ENCODE assay signal across 19 mouse cellular contexts in genomic region chr1:73532316-73532715, GRCm38 (mm10).
DNase-seq lines count a peak whose midpoint lies in the region; ATAC-seq and TF ChIP-seq lines count a peak whose summit lies in the region.
"Had no signal": no experiment of that assay in that cellular context is flagged by ENCODE, and none has a peak within 500 bp of the region (broad histone marks: within the 10 kb centered on the region; RNA-seq: fewer than 3 reads in every experiment).

No protein-coding gene starts in this region.

- no peaks in the 10 kb centered on the region for H3K9me3 ChIP-seq in midbrain, embryonic 11.5 days (ENCODE audit: control insufficient read depth, low read length)
- H3K9me3 ChIP-seq in midbrain, embryonic 13.5 days = no peaks in the 10 kb centered on the region
- no peaks in the 10 kb centered on the region for H3K9me3 ChIP-seq in liver, embryonic 12.5 days (replicated peaks)
- H3K9me3 ChIP-seq: embryonic facial prominence, embryonic 13.5 days; forebrain, embryonic 12.5 days; heart, embryonic 13.5 days; hindbrain, embryonic 12.5 days had no signal

- no peak for ATAC-seq in midbrain, embryonic 11.5 days (ENCODE audit: low FRiP score)
- ATAC-seq in midbrain, embryonic 13.5 days = no peak
- no peak for ATAC-seq in liver, embryonic 12.5 days
- ATAC-seq: activated CD4-positive, CD25-positive, alpha-beta regulatory T cell, adult 4 months; forebrain, embryonic 16.5 days; hindbrain, embryonic 16.5 days; inflammation-experienced regulatory T-cells, adult 6 months; intestine, postnatal 0 days; Patski had no signal

- peak; percentile 4 for DNase-seq in midbrain, embryonic 11.5 days (ENCODE audit: low spot score, missing footprints)
- peak; percentile 51 to 67 for DNase-seq in cerebellum, adult 2 months
- peak; percentile 42 for DNase-seq in cerebellum, postnatal 25 days
- DNase-seq in frontal cortex, postnatal 36 days (ENCODE audit: low spot score in 2 of 2) = no peak
- DNase-seq: adrenal gland, postnatal 25 days; gastrocnemius, postnatal 14 days; heart, postnatal 4 days had no signal

- H3K27me3 ChIP-seq in midbrain, embryonic 11.5 days (ENCODE audit: control insufficient read depth, insufficient read depth, low read length) = no peaks in the 10 kb centered on the region
- H3K27me3 ChIP-seq in midbrain, embryonic 13.5 days = no peaks in the 10 kb centered on the region
- H3K27me3 ChIP-seq in cerebellum, adult 2 months (ENCODE audit: control insufficient read depth, insufficient read depth, low read length) = no peaks in the 10 kb centered on the region
- no peaks in the 10 kb centered on the region for H3K27me3 ChIP-seq in liver, embryonic 12.5 days (replicated peaks)
- H3K27me3 ChIP-seq: embryonic facial prominence, embryonic 13.5 days; forebrain, embryonic 12.5 days; heart, embryonic 13.5 days; hindbrain, embryonic 12.5 days; Patski had no signal

- no peak overlapping the region for H3K4me2 ChIP-seq in midbrain, embryonic 11.5 days
- no peak overlapping the region for H3K4me2 ChIP-seq in midbrain, embryonic 13.5 days (replicated peaks)
- H3K4me2 ChIP-seq in liver, embryonic 12.5 days = no peak overlapping the region
- H3K4me2 ChIP-seq: embryonic facial prominence, embryonic 13.5 days; forebrain, embryonic 12.5 days; heart, embryonic 13.5 days; hindbrain, embryonic 12.5 days had no signal

- no peaks in the 10 kb centered on the region for H3K36me3 ChIP-seq in midbrain, embryonic 11.5 days (ENCODE audit: control insufficient read depth, insufficient read depth, low read length)
- H3K36me3 ChIP-seq in midbrain, embryonic 13.5 days = no peaks in the 10 kb centered on the region
- no peaks in the 10 kb centered on the region for H3K36me3 ChIP-seq in liver, embryonic 12.5 days
- H3K36me3 ChIP-seq: embryonic facial prominence, embryonic 13.5 days; forebrain, embryonic 12.5 days; heart, embryonic 13.5 days; hindbrain, embryonic 12.5 days had no signal

- no peak for TF ChIP-seq CTCF in cerebellum, adult 2 months (IDR thresholded peaks at IDR 0.05; ENCODE audit: borderline replicate concordance, insufficient read depth, low read depth, low read length)

- TF ChIP-seq POLR2A in cerebellum, adult 2 months (IDR thresholded peaks at IDR 0.05; ENCODE audit: borderline replicate concordance, insufficient read depth, low read length) = no peak

- no peak overlapping the region for H3K4me3 ChIP-seq in midbrain, embryonic 11.5 days (ENCODE audit: low read depth, low read length)
- no peak overlapping the region for H3K4me3 ChIP-seq in midbrain, embryonic 13.5 days (replicated peaks)
- no peak overlapping the region for H3K4me3 ChIP-seq in cerebellum, adult 2 months (replicated peaks; ENCODE audit: insufficient read depth, low read depth, low read length)
- no peak overlapping the region for H3K4me3 ChIP-seq in liver, embryonic 12.5 days
- H3K4me3 ChIP-seq: embryonic facial prominence, embryonic 13.5 days; forebrain, embryonic 12.5 days; heart, embryonic 13.5 days; hindbrain, embryonic 12.5 days had no signal

- no peaks in the 10 kb centered on the region for H3K4me1 ChIP-seq in midbrain, embryonic 11.5 days (ENCODE audit: control insufficient read depth, insufficient read depth, low read length)
- no peaks in the 10 kb centered on the region for H3K4me1 ChIP-seq in midbrain, embryonic 13.5 days (replicated peaks)
- H3K4me1 ChIP-seq in cerebellum, adult 2 months (ENCODE audit: control insufficient read depth, insufficient read depth, low read length) = peaks cover 22% of the 10 kb centered on the region
- no peaks in the 10 kb centered on the region for H3K4me1 ChIP-seq in liver, embryonic 12.5 days
- H3K4me1 ChIP-seq: embryonic facial prominence, embryonic 13.5 days; heart, embryonic 13.5 days had no signal

- no peak overlapping the region for H3K9ac ChIP-seq in midbrain, embryonic 11.5 days (ENCODE audit: low read length)
- no peak overlapping the region for H3K9ac ChIP-seq in midbrain, embryonic 13.5 days (replicated peaks)
- no peak overlapping the region for H3K9ac ChIP-seq in liver, embryonic 12.5 days
- H3K9ac ChIP-seq: embryonic facial prominence, embryonic 13.5 days; forebrain, embryonic 12.5 days; heart, embryonic 13.5 days; hindbrain, embryonic 12.5 days had no signal

- H3K27ac ChIP-seq in midbrain, embryonic 11.5 days (ENCODE audit: low read depth, low read length) = no peak overlapping the region
- no peak overlapping the region for H3K27ac ChIP-seq in midbrain, embryonic 13.5 days
- H3K27ac ChIP-seq in cerebellum, adult 2 months (ENCODE audit: insufficient read depth, low read length) = no peak overlapping the region
- no peak overlapping the region for H3K27ac ChIP-seq in liver, embryonic 12.5 days
- H3K27ac ChIP-seq: embryonic facial prominence, embryonic 13.5 days; forebrain, embryonic 12.5 days; heart, embryonic 13.5 days; hindbrain, embryonic 12.5 days had no signal

- 91% methylated on average over 4 of the region's 4 CpGs for WGBS in midbrain, embryonic 11.5 days
- 91% methylated on average over 4 of the region's 4 CpGs for WGBS in midbrain, embryonic 13.5 days
- WGBS in cerebellum, adult 2 months = 31% methylated on average over 4 of the region's 4 CpGs
- WGBS in liver, embryonic 12.5 days (ENCODE audit: insufficient replicate concordance) = 65% methylated on average over 4 of the region's 4 CpGs

Comparison
In these comparisons a context has a peak if more than half of its experiments do, and no peak if none do; other contexts are left out.
1. DNase-seq: peak in midbrain, embryonic 11.5 days (single experiment), cerebellum, adult 2 months (2 of 2) and cerebellum, postnatal 25 days (2 of 2); none in frontal cortex, postnatal 36 days (0 of 2).